Mouse (Mus musculus) gastrocnemius, postnatal 4 days (tissue): Measurements from ENCODE around the gene Clcnkb. TPM values are rescaled to one million over a fixed set of nuclear protein-coding genes. Genes with fewer than 3 reads are reported as not detected.

ENCODE experiments used
- DNase-seq, 2 experiments: peaks; one replicate each; pipeline ENCODE4 v3.0.0; 2021 to 2022; ENCODE audit warnings: low spot score in 2 of 2, mixed read lengths in 2 of 2
- long read RNA-seq, 2 experiments: library from polyadenylated mRNA; stranded (forward); transcript quantifications; one replicate each; pipeline ENCODE4 v2.0.0; 2021
- total RNA-seq, 2 experiments: library from RNA; stranded (reverse); gene quantifications; 2 replicates each; pipeline ENCODE4 v1.2.3; 2021

Gene Clcnkb
- under 1 TPM; 0.34 to 0.88 TPM for total RNA-seq
- long read RNA-seq, experiment 1, partial matches to known transcripts = 0 of 1 reads
- long read RNA-seq, experiment 1, other reads (novel, unspliced or antisense) = 1 of 1 reads
- long read RNA-seq, experiment 2 = 0 reads

- DNase-seq = no peak
Observed at GRCm38 (mm10) chr4:141415924-141416323, at the start of gene Clcnkb. Gene Clcnkb (minus strand): TSS chr4:141416014.

GRCm38 (mm10) chr4:141464722-141465121, 48.9 kb upstream of the Clcnkb start:
- DNase-seq = no peak

- DNase-seq = no peak
Observed at GRCm38 (mm10) chr4:141463472-141463871, 47.7 kb upstream of the Clcnkb start.

GRCm38 (mm10) chr4:141461576-141461975, 45.8 kb upstream of the Clcnkb start:
- no peak for DNase-seq

- no peak for DNase-seq
Observed at GRCm38 (mm10) chr4:141461088-141461487, 45.3 kb upstream of the Clcnkb start.

GRCm38 (mm10) chr4:141460481-141460880, 44.7 kb upstream of the Clcnkb start:
- DNase-seq = no peak

- DNase-seq = no peak
Observed at GRCm38 (mm10) chr4:141459766-141460165, 44.0 kb upstream of the Clcnkb start.

GRCm38 (mm10) chr4:141458888-141459287, 43.1 kb upstream of the Clcnkb start:
- DNase-seq = no peak

GRCm38 (mm10) chr4:141458236-141458635, 42.4 kb upstream of the Clcnkb start:
- DNase-seq = peak in 1 of 2 experiments; percentile 36

- no peak for DNase-seq
Observed at GRCm38 (mm10) chr4:141456193-141456938, 40.6 kb upstream of the Clcnkb start.

- DNase-seq = no peak
Observed at GRCm38 (mm10) chr4:141455526-141455925, 39.7 kb upstream of the Clcnkb start.

- no peak for DNase-seq
Observed at GRCm38 (mm10) chr4:141454581-141455350, 39.0 kb upstream of the Clcnkb start.

- DNase-seq = no peak
Observed at GRCm38 (mm10) chr4:141451916-141452450, 36.2 kb upstream of the Clcnkb start.

- DNase-seq = no peak
Observed at GRCm38 (mm10) chr4:141451251-141451650, 35.4 kb upstream of the Clcnkb start.

GRCm38 (mm10) chr4:141446211-141446610, 30.4 kb upstream of the Clcnkb start:
- no peak for DNase-seq

GRCm38 (mm10) chr4:141445328-141445720, 29.5 kb upstream of the Clcnkb start:
- no peak for DNase-seq

- peak; percentile 82 to 93 for DNase-seq
Observed at GRCm38 (mm10) chr4:141444451-141445327, 28.9 kb upstream of the Clcnkb start, which contains the start of gene Zbtb17. Gene Zbtb17 (plus strand): TSS chr4:141444654.

- DNase-seq = no peak
Observed at GRCm38 (mm10) chr4:141443641-141444429, 28.0 kb upstream of the Clcnkb start.

- no peak for DNase-seq
Observed at GRCm38 (mm10) chr4:141440877-141441276, 25.1 kb upstream of the Clcnkb start.
